Mouse (Mus musculus): ENCODE measurements around the gene Olfr995.

- TF ChIP-seq POLR2A (IDR thresholded peaks at IDR 0.05; ENCODE audit: low read depth, low read length): no peak
- TF ChIP-seq CTCF (conservative IDR thresholded peaks at IDR 0.05; ENCODE audit: insufficient read depth, insufficient read length, low read depth, low read length): no peak
These were observed 7.1 kb downstream of the Olfr995 start, which contains the start of gene Olfr994 for GRCm38 (mm10) chr2:85436351-85436750.
